Mouse (Mus musculus) brain, embryonic 18.5 days (tissue): Measurements from ENCODE around the gene Strada.
A peak's percentile ranks its signal among the peaks of the same experiment; 100 is the strongest.

ENCODE experiments used
- DNase-seq: peaks from one replicate; pipeline ENCODE4 v3.0.0-alpha.2; 2012; ENCODE audit warnings: low read depth, low spot score

Gene Strada

GRCm38 (mm10) chr11:106187326-106187725 lies 14.6 kb downstream of the Strada start:
- DNase-seq = no peak

GRCm38 (mm10) chr11:106180449-106180801 lies 21.5 kb downstream of the Strada start:
- no peak for DNase-seq

GRCm38 (mm10) chr11:106179711-106180448 lies 22.1 kb downstream of the Strada start:
- no peak for DNase-seq

- DNase-seq = no peak
Measured at GRCm38 (mm10) chr11:106178036-106178782, 23.8 kb downstream of the Strada start.

GRCm38 (mm10) chr11:106176372-106176771 lies 25.6 kb downstream of the Strada start:
- DNase-seq = no peak

GRCm38 (mm10) chr11:106175081-106175480 lies 26.9 kb downstream of the Strada start:
- DNase-seq = no peak

- no peak for DNase-seq
Measured at GRCm38 (mm10) chr11:106174372-106174771, 27.6 kb downstream of the Strada start.

GRCm38 (mm10) chr11:106173228-106173627 lies 28.7 kb downstream of the Strada start:
- no peak for DNase-seq

- no peak for DNase-seq
Measured at GRCm38 (mm10) chr11:106170807-106171206, 31.2 kb downstream of the Strada start.

- no peak for DNase-seq
Measured at GRCm38 (mm10) chr11:106167435-106167834, 34.5 kb downstream of the Strada start.

- DNase-seq = no peak
Measured at GRCm38 (mm10) chr11:106164601-106165180, 37.3 kb downstream of the Strada start.

- no peak for DNase-seq
Measured at GRCm38 (mm10) chr11:106163546-106163945, 38.4 kb downstream of the Strada start.

GRCm38 (mm10) chr11:106162237-106162636 lies 39.7 kb downstream of the Strada start:
- DNase-seq = no peak

GRCm38 (mm10) chr11:106160841-106161721 lies 40.9 kb downstream of the Strada start, which contains the start of the genes Gm10840 and Limd2:
Gene Gm10840 (plus strand): TSS chr11:106160850.
Gene Limd2 (minus strand): TSS chr11:106160860.
- DNase-seq = peak; percentile 22

GRCm38 (mm10) chr11:106159921-106160840 lies 41.8 kb downstream of the Strada start:
- DNase-seq = peak; percentile 79

GRCm38 (mm10) chr11:106159216-106159920 lies 42.6 kb downstream of the Strada start:
- DNase-seq = no peak

- no peak for DNase-seq
Measured at GRCm38 (mm10) chr11:106158930-106159215, 43.1 kb downstream of the Strada start.

- no peak for DNase-seq
Measured at GRCm38 (mm10) chr11:106158081-106158929, 43.7 kb downstream of the Strada start.

GRCm38 (mm10) chr11:106157154-106157553 lies 44.8 kb downstream of the Strada start:
- DNase-seq = no peak
